Mouse (Mus musculus) heart, adult 2 months (tissue): ENCODE measurements at regions not wholly inside any gene's neighbourhood (a gene's known extent, or its start where the extent isn't known, plus 50 kb on each side); places are given as distances from the start of the nearest gene placed in this dataset.

ENCODE experiments used
- DNase-seq, 2 experiments: peaks; one replicate each; pipeline ENCODE4 v3.0.0; 2021
- H3K27ac ChIP-seq: fragments of 200-600 bp; 2 replicates; pipeline ENCODE4 v1.8.1; 2022
- H3K27me3 ChIP-seq: fragments of 200-500 bp; 2 replicates; pipeline ENCODE4 v1.6.1; 2012; ENCODE audit warnings: mild to moderate bottlenecking, low read length, inconsistent platforms, mixed read lengths; ENCODE audit not compliant: control insufficient read depth, insufficient read depth
- H3K36me3 ChIP-seq: fragments of 200-500 bp; 2 replicates; pipeline ENCODE4 v1.6.1; 2012; ENCODE audit warnings: low read length, inconsistent platforms; ENCODE audit not compliant: control insufficient read depth, insufficient read depth
- H3K4me1 ChIP-seq: fragments of 200-500 bp; 2 replicates; pipeline ENCODE4 v1.6.1; 2011; ENCODE audit warnings: low read length; ENCODE audit not compliant: control insufficient read depth, insufficient read depth
- H3K4me3 ChIP-seq: fragments of 200-600 bp; 2 replicates; pipeline ENCODE4 v1.8.1; 2022
- H3K79me2 ChIP-seq: fragments of 200-500 bp; replicated peaks from 2 replicates; pipeline ENCODE4 v1.6.1; 2012; ENCODE audit warnings: mild to moderate bottlenecking, inconsistent platforms, low read length, moderate library complexity, mixed read lengths; ENCODE audit not compliant: control insufficient read depth, insufficient read depth
- H3K9ac ChIP-seq: fragments of 200-500 bp; 2 replicates; pipeline ENCODE4 v1.6.1; 2012; ENCODE audit warnings: low read depth, mild to moderate bottlenecking, control low read depth, inconsistent platforms, low read length, mixed read lengths
- CTCF ChIP-seq: fragments of 200-600 bp; IDR thresholded peaks from 2 replicates; pipeline ENCODE4 v1.8.1; 2022; ENCODE audit warnings: antibody characterized with exemption, mild to moderate bottlenecking, moderate library complexity
- EP300 ChIP-seq: fragments of 200-500 bp; IDR thresholded peaks from 2 replicates; pipeline ENCODE4 v1.6.1; 2011; ENCODE audit warnings: low read depth, low read length, control low read depth; ENCODE audit not compliant: insufficient read depth
- POLR2A ChIP-seq: fragments of 200-500 bp; IDR thresholded peaks from 2 replicates; pipeline ENCODE4 v1.6.1; 2011; ENCODE audit warnings: mild to moderate bottlenecking, low read depth, low read length, control low read depth; ENCODE audit not compliant: insufficient read depth
- WGBS: fragments of 180-500 bp; shearing (Covaris S2); methylation state at CpG from one replicate; pipeline ENCODE4 v1.1.7; 2018; 5-methylcytosine and 5-hydroxymethylcytosine counted together
- intact Hi-C: fragments of 180-260 bp; cut with DNase I; formaldehyde crosslinking; loops from one replicate; pipeline ENCODE4 v1.15.1; 2025

GRCm38 (mm10) chr3:17772886-17773285, 175.3 kb upstream of the Cypt12 start:
- intact Hi-C loops, result no loop called here
- H3K36me3 ChIP-seq, result no peaks in the 10 kb centered on the region
- H3K27ac ChIP-seq, result no peak overlapping the region
- no peaks in the 10 kb centered on the region for H3K27me3 ChIP-seq
- 67% methylated on average over 1 of the region's 1 CpGs for WGBS
- no peaks in the 10 kb centered on the region for H3K79me2 ChIP-seq
- H3K4me3 ChIP-seq, result no peak overlapping the region
- no peaks in the 10 kb centered on the region for H3K4me1 ChIP-seq
- H3K9ac ChIP-seq, result no peak overlapping the region
- TF ChIP-seq EP300 (no peak), POLR2A (no peak), CTCF (no peak)
- DNase-seq, result no peak

GRCm38 (mm10) chr3:17779152-17779551, 169.1 kb upstream of the Cypt12 start:
- no peak for DNase-seq
- Histone ChIP-seq H3K9ac (no peak overlapping the region), H3K4me3 (no peak overlapping the region), H3K79me2 (no peaks in the 10 kb centered on the region), H3K27me3 (no peaks in the 10 kb centered on the region), H3K4me1 (no peaks in the 10 kb centered on the region), H3K27ac (no peak overlapping the region), H3K36me3 (no peaks in the 10 kb centered on the region)
- TF ChIP-seq CTCF (no peak), POLR2A (no peak), EP300 (no peak)
- intact Hi-C loops, result no loop called here
- 58% methylated on average over 3 of the region's 3 CpGs for WGBS

GRCm38 (mm10) chr3:17784076-17784475, 164.1 kb upstream of the Cypt12 start:
- Histone ChIP-seq H3K4me3 (no peak overlapping the region), H3K4me1 (no peaks in the 10 kb centered on the region), H3K9ac (no peak overlapping the region), H3K27me3 (peaks cover 7% of the 10 kb centered on the region), H3K79me2 (no peaks in the 10 kb centered on the region), H3K36me3 (no peaks in the 10 kb centered on the region), H3K27ac (no peak overlapping the region)
- no peak for DNase-seq
- intact Hi-C loops, result loop anchor here (10.0 kb wide), 1 partner anchor 169 kb away; no protein-coding TSS in a partner anchor
- TF ChIP-seq CTCF, result no peak
- TF ChIP-seq EP300, result no peak
- no peak for TF ChIP-seq POLR2A
- 67% methylated on average over 3 of the region's 3 CpGs for WGBS

GRCm38 (mm10) chr3:17784587-17784986, 163.6 kb upstream of the Cypt12 start:
- Histone ChIP-seq H3K4me1 (no peaks in the 10 kb centered on the region), H3K36me3 (no peaks in the 10 kb centered on the region), H3K4me3 (no peak overlapping the region), H3K27ac (no peak overlapping the region), H3K27me3 (peaks cover 7% of the 10 kb centered on the region), H3K79me2 (no peaks in the 10 kb centered on the region), H3K9ac (no peak overlapping the region)
- intact Hi-C loops, result loop anchor here (10.0 kb wide), 1 partner anchor 170 kb away; no protein-coding TSS in a partner anchor
- DNase-seq, result no peak
- WGBS, result 50% methylated on average over 3 of the region's 3 CpGs
- no peak for TF ChIP-seq POLR2A
- TF ChIP-seq EP300, result no peak
- TF ChIP-seq CTCF, result no peak

- intact Hi-C loops, result loop anchor here (10.0 kb wide), 1 partner anchor 171 kb away; no protein-coding TSS in a partner anchor
- no peak for DNase-seq
- H3K79me2 ChIP-seq, result no peaks in the 10 kb centered on the region
- no peaks in the 10 kb centered on the region for H3K4me1 ChIP-seq
- H3K36me3 ChIP-seq, result no peaks in the 10 kb centered on the region
- H3K9ac ChIP-seq, result no peak overlapping the region
- no peak for TF ChIP-seq CTCF
- no peak for TF ChIP-seq POLR2A
- no peak for TF ChIP-seq EP300
- WGBS, result 22% methylated on average over 21 of the region's 21 CpGs
- H3K4me3 ChIP-seq, result no peak overlapping the region
- peaks cover 9% of the 10 kb centered on the region for H3K27me3 ChIP-seq
- H3K27ac ChIP-seq, result no peak overlapping the region
Measured at GRCm38 (mm10) chr3:17785106-17786022, 162.8 kb upstream of the Cypt12 start.

- Histone ChIP-seq H3K9ac (no peak overlapping the region), H3K4me3 (peak overlapping the region; percentile 16; the same call in 1 of the 2 replicates), H3K27me3 (peaks cover 10% of the 10 kb centered on the region), H3K79me2 (no peaks in the 10 kb centered on the region), H3K4me1 (no peaks in the 10 kb centered on the region), H3K36me3 (no peaks in the 10 kb centered on the region), H3K27ac (no peak overlapping the region)
- DNase-seq, result peak; percentile 26 to 39
- whole genome bisulfite sequencing, result 2% methylated on average over 56 of the region's 56 CpGs
- TF ChIP-seq EP300 (no peak), CTCF (no peak), POLR2A (no peak)
- intact Hi-C loops, result loop anchor here (10.0 kb wide), 1 partner anchor 171 kb away; no protein-coding TSS in a partner anchor
Measured at GRCm38 (mm10) chr3:17786023-17786720, 162.0 kb upstream of the Cypt12 start.
